Mouse (Mus musculus) stomach, postnatal 0 days (tissue): ENCODE measurements around the gene Mast1. TPM values are rescaled to one million over a fixed set of nuclear protein-coding genes. Genes with fewer than 3 reads are reported as not detected.

Experiments
- ATAC-seq: fragments of 200-750 bp; cut with Nextera tagmentation; 2 replicates; pipeline ENCODE4 v1.8.0; 2017; ENCODE audit not compliant: low FRiP score, low TSS enrichment
- DNase-seq: peaks from one replicate; pipeline ENCODE4 v3.0.0-alpha.2; 2016; ENCODE audit warnings: low spot score
- H3K27ac ChIP-seq: fragments of 300-500 bp; sonication (generic); replicated peaks from 2 replicates; pipeline ENCODE4 v1.5.1; 2014; ENCODE audit warnings: mild to moderate bottlenecking, control low read depth
- H3K27me3 ChIP-seq: fragments of 300-500 bp; sonication (generic); 2 replicates; pipeline ENCODE4 v1.6.1; 2014; ENCODE audit warnings: low read length; ENCODE audit not compliant: control insufficient read depth, insufficient read depth
- H3K36me3 ChIP-seq: fragments of 300-500 bp; sonication (generic); 2 replicates; pipeline ENCODE4 v1.6.1; 2014; ENCODE audit warnings: low read length, mixed read lengths; ENCODE audit not compliant: control insufficient read depth, insufficient read depth
- H3K4me1 ChIP-seq: fragments of 300-500 bp; sonication (generic); replicated peaks from 2 replicates; pipeline ENCODE4 v1.6.1; 2014; ENCODE audit warnings: antibody characterized with exemption; ENCODE audit not compliant: control insufficient read depth, insufficient read depth
- H3K4me2 ChIP-seq: fragments of 300-500 bp; sonication (generic); replicated peaks from 2 replicates; pipeline ENCODE4 v1.6.1; 2014; ENCODE audit warnings: low read depth, mild to moderate bottlenecking, control low read depth, moderate library complexity
- H3K4me3 ChIP-seq: fragments of 300-500 bp; sonication (generic); 2 replicates; pipeline ENCODE4 v1.5.1; 2014; ENCODE audit warnings: low read depth, low read length, control low read depth
- H3K9ac ChIP-seq: fragments of 300-500 bp; sonication (generic); 2 replicates; pipeline ENCODE4 v1.6.1; 2014; ENCODE audit warnings: mild to moderate bottlenecking, low read length, control low read depth, mixed read lengths
- H3K9me3 ChIP-seq: fragments of 300-500 bp; sonication (generic); 2 replicates; pipeline ENCODE4 v1.6.1; 2016; ENCODE audit warnings: low read length; ENCODE audit not compliant: control insufficient read depth
- CTCF ChIP-seq: IDR thresholded peaks from 2 replicates; pipeline ENCODE4 v1.5.1; 2016; ENCODE audit warnings: antibody characterized with exemption, low read depth, mild to moderate bottlenecking, moderate library complexity
- EP300 ChIP-seq: optimal IDR thresholded peaks from 2 replicates; pipeline ENCODE3; 2016; ENCODE audit warnings: antibody characterized with exemption
- WGBS: fragments of 180-500 bp; shearing (Covaris S2); extraction: QIAGEN DNeasy Blood & Tissue Kit; methylation state at CpG from one replicate; pipeline ENCODE4 v1.1.7; 2014; 5-methylcytosine and 5-hydroxymethylcytosine counted together
- polyA plus RNA-seq: library from polyadenylated mRNA; unstranded; fragments of >200 nt; fragmentation: Nextera tagmentation; extraction: Ambion mirVana; gene quantifications from 2 replicates; pipeline ENCODE4 v1.2.1, GENCODE M21; 2015

The Mast1 gene
- polyA plus RNA-seq, 1 experiment from 2014 or later: 0.87 TPM

DNA sequence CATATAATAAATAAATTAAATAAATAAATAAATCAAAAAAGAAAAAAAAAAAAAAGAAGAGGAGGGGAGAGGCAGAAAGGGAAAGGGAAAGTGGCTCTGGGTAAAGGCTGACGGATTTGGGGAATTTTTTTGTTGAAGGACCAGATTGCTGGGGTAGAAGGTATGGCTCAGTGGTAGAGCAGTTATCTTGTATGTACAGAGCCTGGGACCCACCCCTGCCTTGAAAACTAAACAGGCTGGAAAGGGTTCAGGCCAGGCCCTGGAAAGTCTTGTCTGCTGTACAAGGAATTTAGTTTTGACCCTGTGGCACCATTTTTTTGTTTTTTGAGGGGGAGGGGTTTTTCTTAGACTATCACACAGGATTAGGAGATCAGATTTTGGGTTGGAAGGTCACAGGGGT, 58.2 kb downstream of the Mast1 start:
- Histone ChIP-seq H3K4me1 (no peaks in the 10 kb centered on the region), H3K9me3 (no peaks in the 10 kb centered on the region), H3K4me2 (no peak overlapping the region), H3K27me3 (no peaks in the 10 kb centered on the region), H3K36me3 (no peaks in the 10 kb centered on the region), H3K4me3 (no peak overlapping the region), H3K9ac (no peak overlapping the region), H3K27ac (no peak overlapping the region)
- no peak for ATAC-seq
- DNase-seq: no peak
- TF ChIP-seq CTCF: no peak
- TF ChIP-seq EP300: no peak
- 76% methylated on average over 1 of the region's 1 CpGs for WGBS

DNA sequence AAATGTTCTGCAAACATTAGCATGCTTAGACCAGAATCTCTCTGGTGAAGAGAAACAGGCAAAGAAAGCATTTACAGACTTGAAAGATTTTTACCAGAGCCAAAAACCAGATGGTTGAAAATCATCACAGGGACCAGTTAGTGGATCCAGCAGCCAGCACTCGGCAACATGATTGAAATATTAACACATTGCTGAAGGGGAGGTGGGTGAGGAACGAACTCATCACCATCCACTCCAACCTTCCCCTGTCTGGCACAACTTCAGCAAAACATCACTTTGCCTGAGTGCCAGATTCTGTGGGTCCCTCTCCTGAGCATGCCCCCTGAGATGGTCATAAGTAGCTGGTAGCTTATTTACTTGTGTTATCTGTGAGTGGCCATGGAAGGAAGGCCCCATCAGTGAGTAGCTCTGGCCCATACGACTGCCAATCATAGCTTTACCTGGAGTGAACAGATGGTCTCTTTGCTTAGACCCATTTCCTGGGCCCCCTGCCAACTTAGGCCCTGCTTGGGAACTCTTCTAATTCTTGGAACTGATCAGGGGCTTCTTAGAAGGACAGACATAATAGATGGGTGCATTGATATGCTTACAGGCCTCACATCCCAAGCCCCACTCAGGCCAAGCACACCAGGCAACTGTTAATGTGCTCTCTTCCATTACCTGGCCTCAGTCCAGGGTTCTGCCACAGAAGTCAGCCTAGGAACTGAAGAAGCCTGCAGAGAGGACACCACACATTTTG, 59.7 kb downstream of the Mast1 start:
- ATAC-seq (no peak), DNase-seq (no peak)
- peaks cover under 1% of the 10 kb centered on the region for H3K4me1 ChIP-seq
- no peak overlapping the region for H3K27ac ChIP-seq
- no peaks in the 10 kb centered on the region for H3K9me3 ChIP-seq
- no peak overlapping the region for H3K4me2 ChIP-seq
- H3K9ac ChIP-seq: no peak overlapping the region
- no peak overlapping the region for H3K4me3 ChIP-seq
- TF ChIP-seq CTCF: no peak
- TF ChIP-seq EP300: no peak
- no peaks in the 10 kb centered on the region for H3K27me3 ChIP-seq
- H3K36me3 ChIP-seq: no peaks in the 10 kb centered on the region
- 61% methylated on average over 3 of the region's 3 CpGs for WGBS

DNA sequence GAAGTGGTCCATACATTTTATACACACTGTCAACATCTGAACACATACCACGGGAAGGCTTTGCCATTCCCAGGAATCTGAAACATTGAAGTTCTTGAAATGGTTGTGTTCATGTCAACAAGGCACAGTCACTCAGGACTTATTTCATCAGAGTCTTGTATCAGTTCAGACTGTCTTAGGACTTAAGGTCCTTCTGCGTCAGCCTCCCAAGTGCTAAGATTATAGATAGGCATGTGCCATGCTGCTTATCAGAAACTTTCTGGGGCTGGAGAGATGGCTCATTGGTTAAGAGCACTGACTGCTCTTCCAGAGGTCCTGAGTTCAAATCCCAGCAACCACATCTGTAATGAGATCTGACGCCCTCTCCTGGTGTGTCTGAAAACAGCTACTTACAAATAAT, 62.8 kb downstream of the Mast1 start:
- TF ChIP-seq EP300: no peak
- no peak for TF ChIP-seq CTCF
- WGBS: 90% methylated on average over 3 of the region's 3 CpGs

DNA sequence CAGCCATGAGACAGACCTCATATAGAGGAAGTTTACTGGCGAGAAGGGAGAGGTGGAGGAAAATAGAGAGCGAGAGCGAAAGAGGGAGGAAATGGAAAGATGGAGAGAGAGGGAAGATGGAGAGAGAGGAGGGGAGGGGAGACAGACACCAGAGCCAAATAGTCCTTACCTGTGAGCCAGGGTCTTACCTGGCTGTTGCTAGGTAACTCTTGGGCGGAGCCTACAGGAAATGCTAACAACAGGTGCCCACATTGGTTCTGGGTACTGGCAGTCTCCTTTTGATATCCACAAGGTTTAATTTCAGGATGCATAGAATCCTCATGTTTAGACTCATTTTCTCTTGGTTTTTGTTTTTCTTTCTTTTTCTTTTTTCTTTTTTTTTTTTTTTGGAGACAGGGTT, 64.1 kb downstream of the Mast1 start:
- Histone ChIP-seq H3K36me3 (peaks cover 12% of the 10 kb centered on the region), H3K27ac (no peak overlapping the region), H3K4me3 (peak overlapping the region; percentile 46; the same call in 1 of the 2 replicates), H3K4me2 (peak overlapping the region; percentile 99), H3K9ac (no peak overlapping the region), H3K27me3 (no peaks in the 10 kb centered on the region), H3K9me3 (no peaks in the 10 kb centered on the region), H3K4me1 (peaks cover 5% of the 10 kb centered on the region)
- ATAC-seq (no peak), DNase-seq (no peak)
- WGBS: 68% methylated on average over 4 of the region's 4 CpGs
- no peak for TF ChIP-seq EP300
- TF ChIP-seq CTCF: no peak

More for the DNA sequence above, 62.8 kb downstream of the Mast1 start:
- H3K27ac ChIP-seq: no peak overlapping the region
- DNase-seq (no peak), ATAC-seq (no peak)
- H3K36me3 ChIP-seq: peaks cover 2% of the 10 kb centered on the region; the same call in 1 of the 2 replicates
- no peaks in the 10 kb centered on the region for H3K9me3 ChIP-seq
- H3K4me3 ChIP-seq: no peak overlapping the region
- H3K4me2 ChIP-seq: no peak overlapping the region
- H3K27me3 ChIP-seq: no peaks in the 10 kb centered on the region
- H3K4me1 ChIP-seq: peaks cover 5% of the 10 kb centered on the region
- H3K9ac ChIP-seq: no peak overlapping the region

DNA sequence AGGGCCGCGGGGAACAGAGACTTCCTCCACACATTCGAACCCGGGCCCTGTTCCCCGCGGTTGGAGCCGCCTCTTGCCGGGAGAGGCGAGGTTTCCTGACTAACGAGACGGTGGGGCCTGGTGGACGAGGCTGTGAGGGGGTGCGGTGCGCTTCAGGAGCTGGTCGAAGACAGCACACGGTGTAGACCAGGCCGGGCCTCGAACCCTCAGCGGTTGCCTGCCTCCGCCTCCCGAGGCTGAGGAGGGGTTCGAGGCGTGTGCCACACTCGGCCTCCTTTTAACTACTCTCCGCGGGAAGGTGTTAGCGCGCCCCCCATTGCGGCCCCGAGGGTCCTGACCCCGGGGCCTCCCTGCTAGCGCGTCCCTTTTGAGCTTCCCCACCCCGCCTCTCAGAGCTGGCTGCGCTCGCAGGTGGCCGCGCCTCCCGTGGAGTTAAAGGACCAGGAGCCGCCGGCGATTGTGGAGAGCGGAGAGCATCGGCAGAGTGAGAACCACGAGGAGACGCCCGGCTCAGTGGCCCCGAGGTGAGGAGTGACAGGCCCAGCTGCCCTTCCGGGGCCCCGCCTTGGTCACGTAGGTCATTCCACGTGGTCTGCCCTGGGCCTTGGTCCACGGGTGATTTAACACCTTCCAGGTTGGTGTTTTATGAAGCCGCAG, 64.7 kb downstream of the Mast1 start:
- H3K27ac ChIP-seq: no peak overlapping the region; the same call in 1 of the 2 replicates
- peak overlapping the region; percentile 64 for H3K9ac ChIP-seq
- peak; percentile 70 for DNase-seq

More for the DNA sequence above, 64.7 kb downstream of the Mast1 start:
- WGBS: 2% methylated on average over 45 of the region's 54 CpGs
- peak; percentile 69 for ATAC-seq
- H3K4me2 ChIP-seq: peak overlapping the region; percentile 99
- no peaks in the 10 kb centered on the region for H3K27me3 ChIP-seq
- H3K4me3 ChIP-seq: peak overlapping the region; percentile 46
- H3K4me1 ChIP-seq: peaks cover 5% of the 10 kb centered on the region
- H3K36me3 ChIP-seq: peaks cover 18% of the 10 kb centered on the region
- H3K9me3 ChIP-seq: no peaks in the 10 kb centered on the region
- TF ChIP-seq CTCF (no peak), EP300 (no peak)
